Mouse (Mus musculus) small intestine, adult 2 months (tissue): ENCODE data around the gene Igfbp4.

ENCODE experiments used
- CTCF ChIP-seq: fragments of 200-500 bp; IDR thresholded peaks from 2 replicates; pipeline ENCODE4 v1.5.1; 2012; ENCODE audit warnings: low read depth, mild to moderate bottlenecking, control low read depth, inconsistent platforms, low read length, moderate library complexity, mixed read lengths; ENCODE audit not compliant: insufficient replicate concordance, insufficient read length; ENCODE audit errors: extremely low read depth
- POLR2A ChIP-seq: fragments of 200-500 bp; IDR thresholded peaks from 2 replicates; pipeline ENCODE4 v1.6.1; 2012; ENCODE audit warnings: low read depth, mild to moderate bottlenecking, control low read depth, inconsistent platforms, low read length, moderate library complexity

DNA sequence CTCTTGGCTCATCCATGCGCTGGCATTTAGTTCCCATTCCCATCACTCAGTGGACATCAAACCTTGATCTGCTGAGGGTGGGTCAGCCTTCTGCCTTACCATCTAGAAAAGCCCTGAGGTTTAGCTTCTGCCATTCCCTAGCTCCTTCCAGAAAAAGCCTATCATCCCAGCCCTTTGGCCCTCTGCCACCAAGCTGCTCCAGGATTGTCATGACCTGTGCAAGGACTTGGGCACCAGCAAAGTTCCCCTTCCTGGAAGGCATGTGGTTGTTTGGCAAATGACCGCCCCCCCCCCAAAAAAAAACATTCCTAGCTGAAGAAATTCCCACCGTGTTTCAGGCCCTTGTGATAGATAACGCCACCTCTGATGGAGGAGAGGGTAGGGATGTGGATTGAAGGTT, 14.1 kb downstream of the Igfbp4 start:
- TF ChIP-seq POLR2A (no peak), CTCF (no peak)
